Mouse (Mus musculus) cortical plate, adult 2 months (tissue): Measurements from ENCODE around the gene Slc44a3.

Experiments used
- CTCF ChIP-seq: fragments of 200-500 bp; IDR thresholded peaks from 2 replicates; pipeline ENCODE4 v1.5.1; 2011; ENCODE audit warnings: mild to moderate bottlenecking, control low read depth, low read length; ENCODE audit not compliant: insufficient read depth; ENCODE audit errors: extremely low read depth
- POLR2A ChIP-seq: fragments of 200-500 bp; IDR thresholded peaks from 2 replicates; pipeline ENCODE4 v1.6.1; 2011; ENCODE audit warnings: mild to moderate bottlenecking, low read length, control low read depth; ENCODE audit not compliant: insufficient read depth; ENCODE audit errors: extremely low read depth

DNA sequence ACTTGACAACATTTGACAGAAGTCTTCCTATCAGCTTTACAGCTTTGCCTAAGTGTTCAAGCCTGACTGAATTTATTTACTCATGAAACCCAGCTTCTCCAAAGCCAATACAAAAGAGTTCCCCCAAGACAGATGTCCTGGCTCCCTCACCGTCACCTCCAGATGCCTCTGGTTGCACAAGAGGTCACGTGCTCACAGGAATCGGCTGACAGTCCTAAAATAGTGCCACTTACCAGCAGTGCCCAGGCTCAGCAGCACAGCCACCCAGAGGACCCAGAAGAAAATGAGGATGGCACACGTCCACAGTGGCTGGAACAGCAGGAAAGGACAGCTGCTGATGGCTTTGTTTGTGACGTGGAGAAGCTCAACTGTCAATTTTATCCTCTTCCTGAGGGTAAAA is 23.1 kb downstream of the Slc44a3 start:
- TF ChIP-seq POLR2A (no peak), CTCF (no peak)
